Mouse (Mus musculus) bone marrow, adult 2 months (tissue): ENCODE measurements around the gene Ralgapa2.

Experiments used
- CTCF ChIP-seq: fragments of 200-500 bp; IDR thresholded peaks from 2 replicates; pipeline ENCODE4 v1.5.1; 2011; ENCODE audit warnings: low read length, control low read depth; ENCODE audit not compliant: control insufficient read depth, insufficient read depth
- POLR2A ChIP-seq: fragments of 200-500 bp; IDR thresholded peaks from 2 replicates; pipeline ENCODE4 v1.6.1; 2011; ENCODE audit warnings: low read depth, mild to moderate bottlenecking, control low read depth, low read length, borderline replicate concordance; ENCODE audit not compliant: control insufficient read depth

DNA sequence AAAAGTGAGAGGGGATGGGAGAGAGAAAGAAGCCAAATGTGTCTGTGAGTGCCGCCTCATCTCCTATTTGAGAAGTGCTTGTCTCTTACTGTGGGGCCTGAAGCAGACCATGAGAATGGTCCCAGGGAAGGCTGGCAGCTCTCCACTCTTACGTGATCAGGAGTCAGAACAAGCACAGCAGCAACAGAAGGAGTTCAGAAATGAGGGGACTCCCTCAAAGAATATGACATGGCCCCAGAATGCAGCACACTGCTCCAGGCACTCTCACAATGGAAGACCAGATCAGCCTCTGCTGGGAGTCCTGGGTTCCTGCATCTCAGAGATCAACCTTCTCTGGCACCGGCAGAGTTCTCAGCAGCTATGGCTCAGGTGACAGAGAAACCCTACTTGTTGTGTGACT, 284.5 kb downstream of the Ralgapa2 start:
- TF ChIP-seq CTCF (no peak), POLR2A (no peak)
